Mouse (Mus musculus) stomach, postnatal 0 days (tissue): ENCODE measurements at regions not wholly inside any gene's neighbourhood (a gene's known extent, or its start where the extent isn't known, plus 50 kb on each side); places are given as distances from the start of the nearest gene placed in this dataset.

Experiments used
- ATAC-seq: fragments of 200-750 bp; cut with Nextera tagmentation; 2 replicates; pipeline ENCODE4 v1.8.0; 2017; ENCODE audit not compliant: low FRiP score, low TSS enrichment
- DNase-seq: peaks from one replicate; pipeline ENCODE4 v3.0.0-alpha.2; 2016; ENCODE audit warnings: low spot score
- H3K27ac ChIP-seq: fragments of 300-500 bp; sonication (generic); replicated peaks from 2 replicates; pipeline ENCODE4 v1.5.1; 2014; ENCODE audit warnings: mild to moderate bottlenecking, control low read depth
- H3K27me3 ChIP-seq: fragments of 300-500 bp; sonication (generic); 2 replicates; pipeline ENCODE4 v1.6.1; 2014; ENCODE audit warnings: low read length; ENCODE audit not compliant: control insufficient read depth, insufficient read depth
- H3K36me3 ChIP-seq: fragments of 300-500 bp; sonication (generic); 2 replicates; pipeline ENCODE4 v1.6.1; 2014; ENCODE audit warnings: low read length, mixed read lengths; ENCODE audit not compliant: control insufficient read depth, insufficient read depth
- H3K4me1 ChIP-seq: fragments of 300-500 bp; sonication (generic); replicated peaks from 2 replicates; pipeline ENCODE4 v1.6.1; 2014; ENCODE audit warnings: antibody characterized with exemption; ENCODE audit not compliant: control insufficient read depth, insufficient read depth
- H3K4me2 ChIP-seq: fragments of 300-500 bp; sonication (generic); replicated peaks from 2 replicates; pipeline ENCODE4 v1.6.1; 2014; ENCODE audit warnings: low read depth, mild to moderate bottlenecking, control low read depth, moderate library complexity
- H3K4me3 ChIP-seq: fragments of 300-500 bp; sonication (generic); 2 replicates; pipeline ENCODE4 v1.5.1; 2014; ENCODE audit warnings: low read depth, low read length, control low read depth
- H3K9ac ChIP-seq: fragments of 300-500 bp; sonication (generic); 2 replicates; pipeline ENCODE4 v1.6.1; 2014; ENCODE audit warnings: mild to moderate bottlenecking, low read length, control low read depth, mixed read lengths
- H3K9me3 ChIP-seq: fragments of 300-500 bp; sonication (generic); 2 replicates; pipeline ENCODE4 v1.6.1; 2016; ENCODE audit warnings: low read length; ENCODE audit not compliant: control insufficient read depth
- CTCF ChIP-seq: IDR thresholded peaks from 2 replicates; pipeline ENCODE4 v1.5.1; 2016; ENCODE audit warnings: antibody characterized with exemption, low read depth, mild to moderate bottlenecking, moderate library complexity
- EP300 ChIP-seq: optimal IDR thresholded peaks from 2 replicates; pipeline ENCODE3; 2016; ENCODE audit warnings: antibody characterized with exemption
- whole genome bisulfite sequencing: fragments of 180-500 bp; shearing (Covaris S2); extraction: QIAGEN DNeasy Blood & Tissue Kit; methylation state at CpG from one replicate; pipeline ENCODE4 v1.1.7; 2014; 5-methylcytosine and 5-hydroxymethylcytosine counted together

- no peaks in the 10 kb centered on the region for H3K27me3 ChIP-seq
- ATAC-seq, result peak; percentile 64; the same call in 1 of the 2 replicates
Measured at GRCm38 (mm10) chr16:92952336-92953097, 126.6 kb upstream of the Runx1 start.

DNA sequence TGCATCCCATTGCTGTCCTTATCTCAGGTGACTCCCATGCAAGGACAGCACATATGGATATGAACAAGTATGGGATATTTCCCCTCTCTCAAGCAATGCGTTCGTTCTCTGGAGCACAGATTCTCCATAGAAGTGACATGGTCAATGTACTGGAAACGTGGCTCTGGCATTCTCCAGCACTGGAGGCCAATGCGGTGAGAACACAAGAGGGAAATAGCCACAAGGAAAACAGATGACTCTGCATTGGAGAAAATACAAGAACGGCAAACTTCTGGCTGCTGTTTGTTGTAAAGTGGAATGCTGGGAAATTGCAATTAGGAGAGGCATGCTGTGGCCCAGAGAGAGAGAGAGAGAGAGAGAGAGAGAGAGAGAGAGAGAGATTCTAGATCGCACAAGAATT, 125.6 kb upstream of the Runx1 start:
- TF ChIP-seq EP300 (no peak), CTCF (no peak)
- no peak for DNase-seq
- WGBS, result 65% methylated on average over 6 of the region's 6 CpGs
- Histone ChIP-seq H3K27me3 (no peaks in the 10 kb centered on the region), H3K36me3 (no peaks in the 10 kb centered on the region), H3K4me3 (no peak overlapping the region), H3K4me2 (no peak overlapping the region), H3K9ac (no peak overlapping the region), H3K9me3 (no peaks in the 10 kb centered on the region), H3K4me1 (no peaks in the 10 kb centered on the region; the same call in 1 of the 2 replicates), H3K27ac (peak overlapping the region; percentile 56)
- no peak for ATAC-seq

More at GRCm38 (mm10) chr16:92952336-92953097, 126.6 kb upstream of the Runx1 start:
- H3K4me3 ChIP-seq, result no peak overlapping the region
- no peak overlapping the region for H3K4me2 ChIP-seq
- no peaks in the 10 kb centered on the region for H3K36me3 ChIP-seq
- TF ChIP-seq CTCF (no peak), EP300 (no peak)
- H3K9ac ChIP-seq, result no peak overlapping the region
- peak overlapping the region; percentile 56 for H3K27ac ChIP-seq
- H3K9me3 ChIP-seq, result no peaks in the 10 kb centered on the region
- no peaks in the 10 kb centered on the region; the same call in 1 of the 2 replicates for H3K4me1 ChIP-seq
- DNase-seq, result no peak
- WGBS, result 25% methylated on average over 7 of the region's 7 CpGs

- Histone ChIP-seq H3K9ac (no peak overlapping the region), H3K9me3 (no peaks in the 10 kb centered on the region), H3K36me3 (no peaks in the 10 kb centered on the region), H3K27ac (no peak overlapping the region), H3K4me3 (no peak overlapping the region), H3K4me1 (no peaks in the 10 kb centered on the region), H3K4me2 (no peak overlapping the region), H3K27me3 (no peaks in the 10 kb centered on the region)
- ATAC-seq (no peak), DNase-seq (no peak)
- WGBS, result 87% methylated on average over 13 of the region's 13 CpGs
- TF ChIP-seq EP300, result no peak
- TF ChIP-seq CTCF, result no peak
Measured at GRCm38 (mm10) chr16:92948494-92948893, 122.5 kb upstream of the Runx1 start.

GRCm38 (mm10) chr16:92946554-92946953, 120.6 kb upstream of the Runx1 start:
- TF ChIP-seq CTCF (no peak), EP300 (no peak)
- H3K36me3 ChIP-seq, result no peaks in the 10 kb centered on the region
- no peak overlapping the region for H3K4me2 ChIP-seq
- no peaks in the 10 kb centered on the region for H3K27me3 ChIP-seq
- no peak overlapping the region for H3K27ac ChIP-seq
- DNase-seq, result no peak
- H3K4me1 ChIP-seq, result no peaks in the 10 kb centered on the region
- no peaks in the 10 kb centered on the region for H3K9me3 ChIP-seq
- H3K9ac ChIP-seq, result no peak overlapping the region
- H3K4me3 ChIP-seq, result no peak overlapping the region
- ATAC-seq, result no peak
- 71% methylated on average over 4 of the region's 4 CpGs for WGBS

GRCm38 (mm10) chr16:92943901-92944300, 118.0 kb upstream of the Runx1 start:
- Histone ChIP-seq H3K9me3 (no peaks in the 10 kb centered on the region), H3K27me3 (no peaks in the 10 kb centered on the region), H3K4me3 (no peak overlapping the region), H3K4me1 (no peaks in the 10 kb centered on the region), H3K9ac (no peak overlapping the region), H3K27ac (no peak overlapping the region), H3K4me2 (no peak overlapping the region), H3K36me3 (no peaks in the 10 kb centered on the region)
- no peak for TF ChIP-seq EP300
- TF ChIP-seq CTCF, result no peak
- DNase-seq (no peak), ATAC-seq (no peak)
- 75% methylated on average over 2 of the region's 2 CpGs for WGBS

- TF ChIP-seq EP300 (no peak), CTCF (no peak)
Measured at GRCm38 (mm10) chr16:92939618-92940017, 113.7 kb upstream of the Runx1 start.

More at GRCm38 (mm10) chr16:92939618-92940017, 113.7 kb upstream of the Runx1 start:
- H3K9me3 ChIP-seq, result no peaks in the 10 kb centered on the region
- no peaks in the 10 kb centered on the region for H3K36me3 ChIP-seq
- no peak overlapping the region for H3K4me3 ChIP-seq
- H3K27me3 ChIP-seq, result no peaks in the 10 kb centered on the region
- no peak overlapping the region for H3K9ac ChIP-seq
- DNase-seq (no peak), ATAC-seq (no peak)
- H3K4me1 ChIP-seq, result no peaks in the 10 kb centered on the region
- H3K27ac ChIP-seq, result no peak overlapping the region
- H3K4me2 ChIP-seq, result no peak overlapping the region
- 38% methylated on average over 8 of the region's 8 CpGs for WGBS
